Mouse (Mus musculus) induced T-regulatory cell, adult 2 months (primary cell): Measurements from ENCODE around the gene Bcl6.

ENCODE experiments used
- DNase-seq: peaks from one replicate; pipeline ENCODE4 v3.0.0-alpha.2; 2012; ENCODE audit warnings: low read depth

The Bcl6 gene

GRCm38 (mm10) chr16:23988466-23989208, at the start of gene Bcl6, which contains the start of gene Gm37419:
Gene Bcl6 (minus strand): TSS chr16:23988852.
Gene Gm37419 (plus strand): TSS chr16:23988482.
- peak; percentile 95 for DNase-seq

DNA sequence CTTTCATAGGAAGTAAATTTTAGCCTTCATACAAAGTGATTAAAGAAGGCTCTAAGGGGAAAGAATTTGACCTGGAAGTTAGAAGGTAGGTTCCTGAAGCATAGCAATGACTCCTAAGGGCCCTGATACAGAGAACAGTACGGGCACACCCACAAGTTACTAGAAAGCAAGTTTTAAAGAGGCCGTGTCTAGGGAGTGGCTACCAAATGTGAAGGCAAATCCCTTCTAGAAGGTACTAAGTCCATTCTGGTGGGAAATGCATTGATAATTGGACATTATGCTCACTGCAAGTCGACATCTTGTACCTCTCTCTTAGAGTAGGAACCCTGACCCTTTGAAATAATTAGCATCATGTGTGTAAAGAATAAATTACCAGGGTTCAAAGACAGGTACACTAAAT, 47.7 kb upstream of the Bcl6 start:
- no peak for DNase-seq

DNA sequence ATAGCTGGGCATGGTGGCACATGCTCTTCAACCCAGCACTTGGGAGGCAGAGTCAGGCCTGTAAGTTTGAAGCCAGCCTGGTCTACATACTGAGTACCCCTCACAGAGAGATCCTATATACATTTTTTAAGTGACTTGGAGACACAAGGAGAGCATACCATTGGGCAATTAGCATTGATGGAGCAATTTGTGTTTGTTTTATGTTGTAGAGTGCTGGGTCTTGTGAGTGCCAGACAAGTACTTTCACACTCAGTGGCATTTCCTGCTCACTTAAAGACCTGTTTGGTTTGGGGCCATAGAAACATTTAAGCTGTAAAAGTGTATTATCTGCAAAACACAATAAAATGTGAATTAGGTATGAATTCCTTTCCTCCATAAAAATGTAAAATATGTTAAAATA, 47.1 kb upstream of the Bcl6 start:
- no peak for DNase-seq

DNA sequence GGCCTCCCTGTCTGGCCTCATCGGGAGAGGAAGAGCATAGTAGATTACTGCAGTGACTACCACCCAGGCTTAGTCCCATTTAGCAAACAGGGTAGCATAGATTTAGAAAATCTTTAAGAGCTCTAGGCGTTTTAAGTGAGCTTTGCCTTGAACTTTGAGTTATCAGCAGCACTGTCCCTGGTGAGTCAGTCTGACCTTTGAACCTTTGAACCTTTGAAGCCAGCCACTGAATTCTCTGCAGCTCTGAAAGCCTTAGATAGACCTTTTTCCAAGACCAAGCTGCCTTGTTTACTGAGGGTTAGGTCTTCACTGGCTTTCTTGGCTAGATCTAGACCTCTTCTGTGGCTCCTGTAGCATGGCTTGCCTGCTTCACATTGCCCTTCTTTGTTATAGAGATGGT, 45.8 kb upstream of the Bcl6 start:
- no peak for DNase-seq

- DNase-seq = peak; percentile 4
Measured at GRCm38 (mm10) chr16:24033259-24033658, 44.6 kb upstream of the Bcl6 start.

DNA sequence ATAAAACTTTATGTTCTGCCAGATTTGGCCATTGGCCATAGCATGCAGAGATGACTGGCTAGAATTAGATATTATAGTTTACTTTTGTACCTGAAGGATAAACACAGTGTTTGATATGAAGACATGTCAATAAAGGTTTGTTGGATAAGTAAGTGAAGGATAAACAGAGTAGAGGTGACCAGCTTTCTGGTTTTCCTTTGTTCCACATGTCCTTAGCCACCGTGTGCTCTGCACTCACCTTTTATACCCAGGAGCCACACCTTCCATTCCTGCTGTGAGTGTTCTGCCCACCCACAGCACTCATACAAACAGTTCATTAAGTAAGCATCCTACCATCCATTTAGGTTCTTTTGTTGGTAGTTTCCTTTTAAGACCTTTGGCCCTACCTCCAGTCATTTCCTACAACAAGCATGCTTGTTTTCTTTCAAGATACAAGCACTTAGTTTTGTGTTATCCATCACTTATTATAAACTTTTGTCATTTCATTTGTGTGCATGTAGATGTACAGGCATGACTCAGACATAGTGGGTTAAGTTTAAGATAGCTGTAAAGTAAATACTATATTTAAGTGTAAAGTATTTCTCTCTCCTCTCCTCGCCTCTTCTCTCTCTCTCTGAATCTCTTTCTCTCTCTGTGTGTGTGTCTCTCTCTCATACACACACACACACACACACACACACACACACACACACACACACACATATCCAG, 41.5 kb upstream of the Bcl6 start:
- no peak for DNase-seq

DNA sequence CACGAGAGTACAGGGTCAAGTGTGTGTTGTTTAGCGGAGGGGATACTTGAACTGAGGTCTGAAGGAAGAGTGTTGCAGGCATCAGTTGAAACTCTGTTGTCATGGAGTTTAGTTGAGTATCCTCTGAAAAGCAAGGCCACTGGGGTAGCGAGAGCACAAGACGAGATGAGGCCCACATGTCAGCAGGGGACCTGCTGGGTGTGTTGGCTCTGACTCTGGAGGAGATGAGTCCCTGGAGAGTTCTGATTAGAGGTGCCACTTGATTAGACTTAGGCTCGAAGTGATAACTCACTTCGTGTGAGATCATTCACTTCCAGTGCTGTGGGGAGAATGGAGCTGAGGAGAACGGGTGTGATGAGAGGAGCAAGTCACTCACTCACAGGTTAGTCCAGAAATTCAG, 36.8 kb upstream of the Bcl6 start:
- DNase-seq = no peak

GRCm38 (mm10) chr16:24022605-24023004, 34.0 kb upstream of the Bcl6 start:
- DNase-seq = no peak

DNA sequence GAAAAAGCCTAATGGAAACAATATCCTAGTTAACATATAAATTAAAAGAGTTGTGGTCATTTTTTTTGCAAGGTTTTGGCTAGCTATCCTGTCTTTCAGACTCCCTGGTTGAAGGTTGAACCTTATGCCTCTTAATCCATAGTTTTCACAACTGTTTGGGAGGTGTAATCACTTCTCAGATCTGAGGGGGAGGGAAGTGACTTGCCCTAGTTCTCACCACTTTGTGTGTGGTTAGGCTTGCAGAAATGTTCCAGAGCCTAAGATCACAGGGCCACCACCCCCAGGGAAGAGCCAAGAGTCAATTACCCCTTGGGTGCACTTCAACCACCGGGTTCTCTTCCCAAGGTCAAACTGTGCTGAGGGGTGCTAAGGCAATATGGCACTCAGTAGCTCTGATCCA, 33.1 kb upstream of the Bcl6 start:
- no peak for DNase-seq

DNA sequence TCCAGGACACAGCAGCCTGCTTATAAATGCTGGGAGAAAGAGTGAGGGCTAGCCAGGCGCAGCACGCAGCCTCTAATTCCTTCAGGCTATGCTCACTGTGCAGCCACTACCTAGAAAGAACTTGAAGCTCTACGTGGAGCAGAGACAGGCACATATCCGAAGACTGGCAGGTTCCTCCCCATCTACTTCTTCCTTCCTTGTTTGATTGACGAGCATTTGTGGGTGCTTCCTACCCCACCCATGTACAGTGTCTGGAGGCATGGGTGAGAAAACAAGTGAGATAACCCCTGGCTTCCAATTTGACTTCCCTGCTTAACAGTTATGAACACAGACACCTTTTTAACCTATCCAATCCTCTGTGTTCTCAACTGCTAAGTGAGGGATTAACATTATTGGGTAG, 28.1 kb upstream of the Bcl6 start:
- peak; percentile 7 for DNase-seq

DNA sequence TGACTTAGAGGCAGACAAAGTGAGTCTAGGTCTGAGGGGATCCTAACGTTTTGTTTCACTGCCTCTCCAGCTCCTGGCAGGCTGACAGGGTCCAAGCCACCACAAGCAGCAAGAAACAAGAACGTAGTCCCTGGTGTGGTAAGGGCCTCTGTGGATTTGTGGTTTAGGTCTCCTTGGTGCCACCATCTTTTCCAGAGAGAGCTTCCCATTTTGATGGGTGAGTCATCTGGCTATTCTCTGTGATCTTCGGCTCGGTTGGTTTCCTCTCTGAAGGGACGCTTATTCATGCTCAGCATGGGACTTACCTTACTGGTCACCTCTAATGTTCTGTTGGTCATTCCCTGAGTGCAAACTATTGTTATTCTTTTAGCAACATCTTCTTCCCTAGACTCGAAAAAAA, 27.6 kb upstream of the Bcl6 start:
- no peak for DNase-seq

DNA sequence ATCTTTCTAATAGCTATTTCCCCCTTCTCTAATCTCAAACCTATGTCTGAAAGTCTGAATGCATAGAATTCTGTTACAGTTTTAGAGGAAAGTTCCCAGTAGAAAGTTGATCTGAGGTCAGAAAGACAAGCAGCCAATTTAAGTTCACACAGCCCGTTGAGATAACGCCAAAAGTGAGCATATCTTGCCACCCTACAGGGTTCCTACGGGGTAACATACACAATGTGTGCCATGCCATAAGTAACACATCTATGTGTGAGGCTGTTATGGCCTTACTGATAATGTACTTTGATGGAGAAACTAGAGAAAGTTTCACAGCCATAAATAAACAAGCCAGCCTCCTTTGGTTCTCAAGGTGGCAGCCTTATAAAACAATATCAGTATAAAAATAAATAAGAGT, 25.7 kb upstream of the Bcl6 start:
- DNase-seq = no peak

- no peak for DNase-seq
Measured at GRCm38 (mm10) chr16:24012066-24012465, 23.4 kb upstream of the Bcl6 start.

DNA sequence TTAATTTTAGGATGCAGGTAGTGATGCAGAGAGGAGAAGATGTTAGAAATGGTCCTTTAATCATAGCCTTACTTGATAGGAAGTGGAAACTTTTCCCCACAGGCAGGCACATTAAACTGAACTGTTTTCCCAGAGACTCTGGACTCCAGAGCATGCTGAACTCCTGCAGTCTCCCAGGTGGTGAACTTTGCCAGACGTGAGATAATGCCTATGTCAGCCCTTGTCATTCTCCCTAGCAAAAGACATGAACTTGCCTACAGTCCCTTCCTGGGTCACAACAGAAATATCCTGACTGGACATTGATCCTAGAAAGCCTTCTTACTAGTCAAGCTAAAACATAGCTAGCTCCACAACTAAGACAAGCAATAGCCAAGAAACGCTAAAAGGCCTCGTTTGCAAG, 22.7 kb upstream of the Bcl6 start:
- DNase-seq = no peak

- no peak for DNase-seq
Measured at GRCm38 (mm10) chr16:24009891-24010290, 21.2 kb upstream of the Bcl6 start.

DNA sequence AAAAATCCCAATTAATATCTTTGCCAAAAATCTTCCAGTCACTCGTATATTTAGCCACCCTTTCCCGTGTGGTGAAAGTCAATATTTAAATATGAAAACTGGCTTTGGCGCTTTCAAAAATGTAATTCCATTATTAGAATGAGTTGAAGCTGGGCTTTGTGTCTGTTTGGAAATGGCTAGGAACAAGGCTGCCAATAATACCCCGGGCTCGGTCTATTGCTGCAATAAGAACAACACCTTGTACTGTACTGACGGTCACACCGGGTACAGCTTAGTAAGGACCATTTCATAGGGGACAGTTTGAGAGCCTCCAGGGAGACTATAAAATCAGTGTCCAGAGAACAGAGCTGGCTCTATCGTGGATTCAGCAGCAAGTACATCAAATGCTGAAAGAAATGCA, 17.3 kb upstream of the Bcl6 start:
- no peak for DNase-seq

- peak; percentile 55 for DNase-seq
Measured at GRCm38 (mm10) chr16:23997912-23998311, 9.3 kb upstream of the Bcl6 start.

GRCm38 (mm10) chr16:23997228-23997627, 8.6 kb upstream of the Bcl6 start:
- DNase-seq = peak; percentile 61

GRCm38 (mm10) chr16:23996342-23996741, 7.7 kb upstream of the Bcl6 start:
- DNase-seq = peak; percentile 6

DNA sequence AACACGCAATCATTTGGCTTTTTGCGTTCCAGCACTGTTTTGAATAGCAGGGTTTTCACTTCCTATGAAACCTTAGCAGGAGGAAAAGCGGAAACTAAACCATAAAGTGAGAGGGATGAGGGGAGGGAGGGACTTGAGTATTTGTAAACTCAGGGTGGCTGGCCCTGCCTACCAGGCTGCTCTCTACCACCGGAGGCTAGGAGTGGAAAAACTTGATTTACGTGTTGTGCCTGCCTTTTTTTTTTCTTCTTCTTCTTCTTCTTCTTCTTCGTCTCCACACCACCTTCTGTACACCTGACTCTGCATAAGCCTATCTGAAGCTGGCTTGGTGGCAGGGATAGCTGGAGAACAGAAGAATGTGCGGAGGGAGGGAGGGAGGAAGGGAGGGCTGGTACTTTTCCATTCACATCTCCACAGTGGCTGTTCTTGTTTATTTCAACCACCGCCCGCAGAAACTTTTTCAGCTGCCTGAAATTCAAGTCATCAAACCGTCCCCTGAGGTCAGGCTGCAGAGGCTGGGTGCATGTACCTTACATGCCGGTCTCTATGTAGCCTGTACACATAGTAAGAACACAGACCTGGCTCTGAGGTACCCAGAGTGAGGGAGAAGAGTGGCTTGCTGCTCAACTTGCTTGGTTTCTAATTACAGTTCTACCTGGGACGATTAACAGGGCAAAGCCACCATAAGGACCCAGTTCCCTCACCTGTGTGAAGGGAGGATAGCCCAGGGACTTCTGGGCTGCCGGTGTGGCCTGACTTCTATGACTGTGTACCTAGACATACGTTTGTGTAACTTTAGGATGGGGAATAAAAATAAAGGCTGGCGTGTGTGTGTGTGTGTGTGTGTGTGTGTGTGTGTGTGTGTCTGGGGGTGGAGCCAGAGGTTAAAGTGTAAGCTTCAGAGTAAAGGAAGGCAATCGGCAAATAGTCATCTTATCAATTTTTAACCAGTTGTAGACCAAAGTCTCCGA, 5.0 kb upstream of the Bcl6 start:
- peak; percentile 47 for DNase-seq

GRCm38 (mm10) chr16:23991846-23992580, 3.4 kb upstream of the Bcl6 start:
- DNase-seq = peak; percentile 16

DNA sequence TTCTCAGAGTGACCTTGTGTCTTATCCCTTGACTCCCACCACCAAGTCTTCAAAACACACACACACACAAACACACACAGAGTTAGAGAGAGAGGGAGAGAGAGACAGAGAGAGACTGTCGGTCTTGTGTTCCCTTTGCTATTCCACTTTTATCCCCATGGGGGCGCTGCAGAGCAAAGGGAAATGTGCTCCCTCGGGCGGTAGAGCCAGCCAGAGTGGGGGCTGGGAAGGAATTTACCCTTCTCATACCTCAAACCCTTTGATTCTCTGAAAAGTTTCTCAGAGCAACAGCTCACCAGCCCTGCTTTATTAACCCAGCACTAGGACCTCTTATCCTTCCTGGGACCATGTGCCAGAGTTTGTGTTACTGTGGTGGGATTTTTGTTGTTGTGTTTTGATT, 2.5 kb upstream of the Bcl6 start:
- DNase-seq = peak; percentile 94
